Comparison of ENCODE assay signal across 23 mouse cellular contexts in genomic region chrX:162503436-162503835, GRCm38 (mm10).
DNase-seq lines count a peak whose midpoint lies in the region; ATAC-seq lines count a peak whose summit lies in the region.
"Had no signal": no experiment of that assay in that cellular context is flagged by ENCODE, and none has a peak within 500 bp of the region (broad histone marks: within the 10 kb centered on the region; RNA-seq: fewer than 3 reads in every experiment).

No protein-coding gene starts in this region.

- no peaks in the 10 kb centered on the region for H3K4me1 ChIP-seq in embryonic facial prominence, embryonic 14.5 days (ENCODE audit: control insufficient read depth, insufficient read depth, low read length)
- no peaks in the 10 kb centered on the region for H3K4me1 ChIP-seq in embryonic facial prominence, embryonic 10.5 days
- no peaks in the 10 kb centered on the region for H3K4me1 ChIP-seq in hindbrain, embryonic 10.5 days (replicated peaks)
- no peaks in the 10 kb centered on the region for H3K4me1 ChIP-seq in hindbrain, embryonic 12.5 days
- H3K4me1 ChIP-seq: embryonic facial prominence, embryonic 12.5 days; kidney, embryonic 15.5 days; liver, embryonic 13.5 days; megakaryocyte, embryonic 14.5 days; midbrain, embryonic 13.5 days had no signal

- DNase-seq in embryonic facial prominence, embryonic 14.5 days (ENCODE audit: low spot score) = peak; percentile 64
- DNase-seq in embryonic facial prominence, embryonic 10.5 days (ENCODE audit: low spot score) = no peak
- DNase-seq in hindbrain, embryonic 10.5 days (ENCODE audit: low spot score) = no peak
- peak; percentile 69 for DNase-seq in brain, adult 2 months (ENCODE audit: low read depth, low spot score)
- DNase-seq in right cerebral cortex, postnatal 10 days (ENCODE audit: low spot score in 2 of 2) = peak; percentile 57 to 62
- DNase-seq in retina, postnatal 1 day = no peak
- DNase-seq in MN1 (ENCODE audit: low spot score) = no peak
- DNase-seq: adrenal gland, postnatal 36 days; cerebellum, adult 11-12 months; gastrocnemius, postnatal 14 days; heart, adult 11 months; heart, postnatal 10 days; kidney, adult 11 months; layer of hippocampus, adult 9-11 months; liver, embryonic 13.5 days; lung, adult 2 months had no signal

- 52% methylated on average over 2 of the region's 2 CpGs for WGBS in embryonic facial prominence, embryonic 14.5 days
- WGBS in embryonic facial prominence, embryonic 10.5 days = 67% methylated on average over 2 of the region's 2 CpGs
- WGBS in hindbrain, embryonic 10.5 days = 60% methylated on average over 2 of the region's 2 CpGs
- WGBS in hindbrain, embryonic 12.5 days = 77% methylated on average over 2 of the region's 2 CpGs

- H3K36me3 ChIP-seq in embryonic facial prominence, embryonic 14.5 days (ENCODE audit: control insufficient read depth, insufficient read depth, low read length) = no peaks in the 10 kb centered on the region
- no peaks in the 10 kb centered on the region for H3K36me3 ChIP-seq in embryonic facial prominence, embryonic 10.5 days (replicated peaks)
- no peaks in the 10 kb centered on the region for H3K36me3 ChIP-seq in hindbrain, embryonic 10.5 days
- H3K36me3 ChIP-seq in hindbrain, embryonic 12.5 days = no peaks in the 10 kb centered on the region
- H3K36me3 ChIP-seq: embryonic facial prominence, embryonic 12.5 days; kidney, embryonic 15.5 days; liver, embryonic 13.5 days; midbrain, embryonic 13.5 days had no signal

- ATAC-seq in embryonic facial prominence, embryonic 14.5 days (ENCODE audit: low read depth) = no peak
- no peak for ATAC-seq in hindbrain, embryonic 12.5 days (ENCODE audit: low FRiP score)
- ATAC-seq: midbrain, embryonic 13.5 days had no signal

- H3K27me3 ChIP-seq in embryonic facial prominence, embryonic 14.5 days (replicated peaks; ENCODE audit: control insufficient read depth, insufficient read depth, low read length) = peaks cover 31% of the 10 kb centered on the region
- H3K27me3 ChIP-seq in embryonic facial prominence, embryonic 10.5 days (replicated peaks; ENCODE audit: low read depth, poor library complexity, severe bottlenecking) = peaks cover 81% of the 10 kb centered on the region
- peaks cover 65% of the 10 kb centered on the region for H3K27me3 ChIP-seq in hindbrain, embryonic 10.5 days (ENCODE audit: insufficient read depth, poor library complexity, severe bottlenecking)
- peaks cover 28% of the 10 kb centered on the region for H3K27me3 ChIP-seq in hindbrain, embryonic 12.5 days
- H3K27me3 ChIP-seq: liver, embryonic 13.5 days had no signal

- H3K4me2 ChIP-seq in embryonic facial prominence, embryonic 14.5 days (ENCODE audit: low read depth, low read length) = no peak overlapping the region
- no peak overlapping the region for H3K4me2 ChIP-seq in hindbrain, embryonic 12.5 days (replicated peaks)
- H3K4me2 ChIP-seq: embryonic facial prominence, embryonic 12.5 days; heart, embryonic 11.5 days; kidney, embryonic 15.5 days; liver, embryonic 13.5 days; midbrain, embryonic 13.5 days had no signal

- no peak overlapping the region for H3K4me3 ChIP-seq in embryonic facial prominence, embryonic 14.5 days (ENCODE audit: low read depth, low read length)
- H3K4me3 ChIP-seq in embryonic facial prominence, embryonic 10.5 days = no peak overlapping the region
- no peak overlapping the region for H3K4me3 ChIP-seq in hindbrain, embryonic 10.5 days
- H3K4me3 ChIP-seq in hindbrain, embryonic 12.5 days = no peak overlapping the region
- H3K4me3 ChIP-seq: embryonic facial prominence, embryonic 12.5 days; erythroblast, embryonic 14.5 days; kidney, embryonic 15.5 days; liver, embryonic 13.5 days; megakaryocyte, embryonic 14.5 days; midbrain, embryonic 13.5 days had no signal

- no peak overlapping the region for H3K27ac ChIP-seq in embryonic facial prominence, embryonic 14.5 days (replicated peaks; ENCODE audit: low read depth, low read length)
- H3K27ac ChIP-seq in embryonic facial prominence, embryonic 10.5 days (replicated peaks) = no peak overlapping the region
- H3K27ac ChIP-seq in hindbrain, embryonic 10.5 days = 0 out of 2 replicates have a peak overlapping the region, but pooled peaks have one; percentile 12
- H3K27ac ChIP-seq in hindbrain, embryonic 12.5 days = no peak overlapping the region
- H3K27ac ChIP-seq: embryonic facial prominence, embryonic 12.5 days; kidney, embryonic 15.5 days; liver, embryonic 13.5 days; midbrain, embryonic 13.5 days had no signal

- no peak overlapping the region for H3K9ac ChIP-seq in embryonic facial prominence, embryonic 14.5 days (ENCODE audit: low read depth, low read length)
- no peak overlapping the region for H3K9ac ChIP-seq in hindbrain, embryonic 12.5 days
- H3K9ac ChIP-seq: embryonic facial prominence, embryonic 12.5 days; kidney, embryonic 15.5 days; liver, embryonic 13.5 days; midbrain, embryonic 13.5 days had no signal

- no peaks in the 10 kb centered on the region for H3K9me3 ChIP-seq in embryonic facial prominence, embryonic 14.5 days (ENCODE audit: control insufficient read depth, low read length)
- H3K9me3 ChIP-seq in embryonic facial prominence, embryonic 10.5 days = no peaks in the 10 kb centered on the region
- no peaks in the 10 kb centered on the region for H3K9me3 ChIP-seq in hindbrain, embryonic 10.5 days
- no peaks in the 10 kb centered on the region for H3K9me3 ChIP-seq in hindbrain, embryonic 12.5 days (replicated peaks)
- H3K9me3 ChIP-seq: embryonic facial prominence, embryonic 12.5 days; kidney, embryonic 15.5 days; liver, embryonic 13.5 days; megakaryocyte, embryonic 14.5 days; midbrain, embryonic 13.5 days had no signal

Comparison
In these comparisons a context has a peak if more than half of its experiments do, and no peak if none do; other contexts are left out.
1. DNase-seq: peak in embryonic facial prominence, embryonic 14.5 days (single experiment), brain, adult 2 months (single experiment) and right cerebral cortex, postnatal 10 days (2 of 2); none in embryonic facial prominence, embryonic 10.5 days (single experiment), hindbrain, embryonic 10.5 days (single experiment), retina, postnatal 1 day (single experiment) and MN1 (single experiment).